Comparison of ENCODE assay signal across 22 mouse cellular contexts in genomic region chr11:3285940-3286339, GRCm38 (mm10). TPM values are rescaled to one million over a fixed set of nuclear protein-coding genes. Genes with fewer than 3 reads are reported as not detected.
DNase-seq lines count a peak whose midpoint lies in the region; ATAC-seq and TF ChIP-seq lines count a peak whose summit lies in the region.
"Had no signal": no experiment of that assay in that cellular context is flagged by ENCODE, and none has a peak within 500 bp of the region (broad histone marks: within the 10 kb centered on the region; RNA-seq: fewer than 3 reads in every experiment).

No protein-coding gene starts in this region.

- no peaks in the 10 kb centered on the region for H3K36me3 ChIP-seq in lung, embryonic 16.5 days (ENCODE audit: control insufficient read depth, insufficient read depth, low read length)
- H3K36me3 ChIP-seq in midbrain, embryonic 11.5 days (ENCODE audit: control insufficient read depth, insufficient read depth, low read length): no peaks in the 10 kb centered on the region
- H3K36me3 ChIP-seq in midbrain, embryonic 16.5 days (ENCODE audit: control insufficient read depth, insufficient read depth, low read length): no peaks in the 10 kb centered on the region
- H3K36me3 ChIP-seq: embryonic facial prominence, embryonic 12.5 days; forebrain, embryonic 15.5 days had no signal

- no peak for TF ChIP-seq POLR2A in lung, adult 2 months (IDR thresholded peaks at IDR 0.05; ENCODE audit: borderline replicate concordance, extremely low read depth, low read depth, low read length)

- no peak for TF ChIP-seq CTCF in lung, adult 2 months (IDR thresholded peaks at IDR 0.05; ENCODE audit: insufficient read depth, low read length)

- H3K9me3 ChIP-seq in lung, embryonic 16.5 days (ENCODE audit: control insufficient read depth, low read length): peaks cover 6% of the 10 kb centered on the region
- H3K9me3 ChIP-seq in midbrain, embryonic 11.5 days (ENCODE audit: control insufficient read depth, low read length): no peaks in the 10 kb centered on the region; the same call in none of the 2 replicates
- H3K9me3 ChIP-seq in midbrain, embryonic 16.5 days (replicated peaks; ENCODE audit: control insufficient read depth, low read length, poor library complexity, severe bottlenecking): no peaks in the 10 kb centered on the region
- H3K9me3 ChIP-seq: forebrain, embryonic 15.5 days had no signal

- 85% methylated on average over 3 of the region's 3 CpGs for WGBS in lung, embryonic 16.5 days
- WGBS in lung, adult 2 months: 80% methylated on average over 3 of the region's 3 CpGs
- 90% methylated on average over 3 of the region's 3 CpGs for WGBS in midbrain, embryonic 11.5 days
- 89% methylated on average over 3 of the region's 3 CpGs for WGBS in midbrain, embryonic 16.5 days

- no peak for ATAC-seq in lung, embryonic 16.5 days (ENCODE audit: low read depth)
- ATAC-seq in midbrain, embryonic 11.5 days (ENCODE audit: low FRiP score): no peak
- ATAC-seq in midbrain, embryonic 16.5 days: no peak
- ATAC-seq: CD4-positive, CD25-positive, alpha-beta regulatory T cell, adult 4 months; forebrain, embryonic 13.5 days; forebrain, embryonic 15.5 days; forebrain, postnatal 0 days had no signal

- no peak overlapping the region for H3K4me2 ChIP-seq in lung, embryonic 16.5 days (ENCODE audit: low read depth, low read length)
- H3K4me2 ChIP-seq in midbrain, embryonic 11.5 days: no peak overlapping the region
- no peak overlapping the region for H3K4me2 ChIP-seq in midbrain, embryonic 16.5 days (ENCODE audit: low read length)
- H3K4me2 ChIP-seq: embryonic facial prominence, embryonic 12.5 days; forebrain, embryonic 13.5 days; forebrain, embryonic 15.5 days had no signal

- H3K9ac ChIP-seq in lung, embryonic 16.5 days (ENCODE audit: low read length): no peak overlapping the region
- no peak overlapping the region for H3K9ac ChIP-seq in midbrain, embryonic 11.5 days (ENCODE audit: low read length)
- no peak overlapping the region for H3K9ac ChIP-seq in midbrain, embryonic 16.5 days (ENCODE audit: low read depth, low read length)
- H3K9ac ChIP-seq: embryonic facial prominence, embryonic 12.5 days; forebrain, embryonic 13.5 days; forebrain, embryonic 15.5 days; forebrain, postnatal 0 days had no signal

- H3K27ac ChIP-seq in lung, embryonic 16.5 days (ENCODE audit: low read length): peak overlapping the region; percentile 63; the same call in 1 of the 2 replicates
- H3K27ac ChIP-seq in midbrain, embryonic 11.5 days (ENCODE audit: low read depth, low read length): no peak overlapping the region
- no peak overlapping the region for H3K27ac ChIP-seq in midbrain, embryonic 16.5 days (ENCODE audit: low read length)
- H3K27ac ChIP-seq: embryonic facial prominence, embryonic 10.5 days; embryonic facial prominence, embryonic 12.5 days; forebrain, embryonic 13.5 days; forebrain, embryonic 15.5 days had no signal

- no peaks in the 10 kb centered on the region for H3K27me3 ChIP-seq in lung, embryonic 16.5 days (ENCODE audit: control insufficient read depth, insufficient read depth, low read depth, low read length)
- no peaks in the 10 kb centered on the region for H3K27me3 ChIP-seq in midbrain, embryonic 11.5 days (ENCODE audit: control insufficient read depth, insufficient read depth, low read length)
- H3K27me3 ChIP-seq in midbrain, embryonic 16.5 days (ENCODE audit: control insufficient read depth, insufficient read depth, low read depth, low read length): no peaks in the 10 kb centered on the region
- H3K27me3 ChIP-seq: embryonic facial prominence, embryonic 12.5 days; forebrain, embryonic 13.5 days; forebrain, embryonic 15.5 days had no signal

- H3K4me3 ChIP-seq in lung, embryonic 16.5 days (ENCODE audit: low read length): no peak overlapping the region
- H3K4me3 ChIP-seq in lung, adult 2 months (replicated peaks; ENCODE audit: extremely low read depth, low read depth, low read length): no peak overlapping the region
- H3K4me3 ChIP-seq in midbrain, embryonic 11.5 days (ENCODE audit: low read depth, low read length): no peak overlapping the region
- no peak overlapping the region for H3K4me3 ChIP-seq in midbrain, embryonic 16.5 days (ENCODE audit: low read depth, low read length)
- H3K4me3 ChIP-seq: embryonic facial prominence, embryonic 10.5 days; embryonic facial prominence, embryonic 12.5 days; forebrain, embryonic 13.5 days; forebrain, embryonic 15.5 days had no signal

- peak; percentile 34 for DNase-seq in heart, adult 11 months
- DNase-seq in heart, postnatal 4 days: no peak
- no peak for DNase-seq in lung, adult 2 months
- DNase-seq in midbrain, embryonic 11.5 days (ENCODE audit: low spot score, missing footprints): peak; percentile 57
- DNase-seq: adrenal gland, adult 2 months; adrenal gland, postnatal 10 days; adrenal gland, postnatal 25 days; B cell, adult 2 months; cerebellum, adult 11 months; cerebellum, adult 18-20 months; cerebellum, adult 8-10 months; cerebellum, adult 9-11 months; cerebellum, postnatal 14 days; cerebellum, postnatal 36 days; forebrain, postnatal 0 days had no signal

- peaks cover 10% of the 10 kb centered on the region for H3K4me1 ChIP-seq in lung, embryonic 16.5 days (replicated peaks; ENCODE audit: control insufficient read depth, insufficient read depth, low read length)
- peaks cover 7% of the 10 kb centered on the region for H3K4me1 ChIP-seq in lung, adult 2 months (ENCODE audit: control insufficient read depth, insufficient read depth, low read length)
- peaks cover 10% of the 10 kb centered on the region for H3K4me1 ChIP-seq in midbrain, embryonic 11.5 days (ENCODE audit: control insufficient read depth, insufficient read depth, low read length)
- peaks cover 17% of the 10 kb centered on the region for H3K4me1 ChIP-seq in midbrain, embryonic 16.5 days (ENCODE audit: control insufficient read depth, insufficient read depth, low read length)

RNA-seq across cellular contexts. Expression of gene Patz1, which starts 2.7 kb away (rescaled TPM):
- total RNA-seq in heart, postnatal 4 days (2021): 10 to 100 TPM; 38.5 to 41.6 TPM
- 41.2 and 41.4 TPM in 2 replicates for polyA plus RNA-seq in lung, embryonic 16.5 days (2015; fragmentation: Nextera tagmentation; extraction: Ambion mirVana)
- polyA plus RNA-seq in lung, adult 2 months (2012; rRNA removed): 40.3 and 50.9 TPM in 2 replicates
- polyA plus RNA-seq in midbrain, embryonic 11.5 days (2014; fragmentation: Nextera tagmentation; extraction: Ambion mirVana): 107 and 116 TPM in 2 replicates
- 41.6 and 52.0 TPM in 2 replicates for polyA plus RNA-seq in midbrain, embryonic 16.5 days (2015; fragmentation: Nextera tagmentation; extraction: Ambion mirVana)

RNA-seq across cellular contexts. Expression of gene Drg1, which starts 19.7 kb away (rescaled TPM):
- 10 to 100 TPM; 77.9 to 84.2 TPM for total RNA-seq in heart, postnatal 4 days (2021)
- polyA plus RNA-seq in lung, embryonic 16.5 days (2015; fragmentation: Nextera tagmentation; extraction: Ambion mirVana): 232 TPM in 2 replicates
- polyA plus RNA-seq in lung, adult 2 months (2012; rRNA removed): 20.1 and 21.5 TPM in 2 replicates
- 327 and 332 TPM in 2 replicates for polyA plus RNA-seq in midbrain, embryonic 11.5 days (2014; fragmentation: Nextera tagmentation; extraction: Ambion mirVana)
- polyA plus RNA-seq in midbrain, embryonic 16.5 days (2015; fragmentation: Nextera tagmentation; extraction: Ambion mirVana): 212 and 223 TPM in 2 replicates

RNA-seq across cellular contexts. Expression of gene Pik3ip1, which starts 44.3 kb away (rescaled TPM):
- total RNA-seq in heart, postnatal 4 days (2021): 10 to 100 TPM; 11.7 to 12.0 TPM
- 11.8 and 12.0 TPM in 2 replicates for polyA plus RNA-seq in lung, embryonic 16.5 days (2015; fragmentation: Nextera tagmentation; extraction: Ambion mirVana)
- polyA plus RNA-seq in lung, adult 2 months (2012; rRNA removed): 23.2 and 38.3 TPM in 2 replicates
- polyA plus RNA-seq in midbrain, embryonic 11.5 days (2014; fragmentation: Nextera tagmentation; extraction: Ambion mirVana): 10.5 and 12.1 TPM in 2 replicates
- polyA plus RNA-seq in midbrain, embryonic 16.5 days (2015; fragmentation: Nextera tagmentation; extraction: Ambion mirVana): 22.8 and 29.5 TPM in 2 replicates

Comparison
In these comparisons a context has a peak if more than half of its experiments do, and no peak if none do; other contexts are left out.
1. DNase-seq: peak in heart, adult 11 months (single experiment) and midbrain, embryonic 11.5 days (single experiment); none in heart, postnatal 4 days (single experiment) and lung, adult 2 months (single experiment).